21 mouse cellular contexts compared by ENCODE assay signal in genomic region chr10:9416685-9417084, GRCm38 (mm10).
A peak's percentile ranks its signal among the peaks of the same experiment; 100 is the strongest.
DNase-seq lines count a peak whose midpoint lies in the region; ATAC-seq lines count a peak whose summit lies in the region.
"Had no signal": no experiment of that assay in that cellular context is flagged by ENCODE, and none has a peak within 500 bp of the region (broad histone marks: within the 10 kb centered on the region; RNA-seq: fewer than 3 reads in every experiment).

No protein-coding gene starts in this region.

- ATAC-seq in megakaryocyte-erythroid progenitor cell, adult 5-6 weeks (replicated peaks; ENCODE audit: low FRiP score, low TSS enrichment, poor library complexity, severe bottlenecking): no peak
- ATAC-seq: activated CD4-positive, CD25-positive, alpha-beta regulatory T cell, adult 4 months; forebrain, embryonic 13.5 days; hindbrain, embryonic 16.5 days had no signal

- peak; percentile 66 to 68 for DNase-seq in cerebellum, postnatal 10 days
- DNase-seq in cerebellum, adult 9-11 months: no peak
- peak; percentile 54 for DNase-seq in layer of hippocampus, adult 11-12 months (ENCODE audit: low spot score)
- DNase-seq in layer of hippocampus, adult 9-10 months (ENCODE audit: low spot score): no peak
- peak; percentile 45 to 75 for DNase-seq in layer of hippocampus, adult 18-20 months (ENCODE audit: low spot score in 2 of 2)
- peak; percentile 33 to 40 for DNase-seq in layer of hippocampus, postnatal 14 days (ENCODE audit: low spot score in 2 of 2)
- DNase-seq in lung, adult 18-20 months: no peak
- DNase-seq: adrenal gland, adult 2 months; cerebellum, adult 11 months; gastrocnemius, postnatal 25 days; heart, adult 11 months; kidney, adult 18-20 months; liver, embryonic 13.5 days; lung, embryonic 14.5 days; lung, postnatal 14 days; thymus, adult 2 months; thymus, postnatal 36 days had no signal

Comparison
In these comparisons a context has a peak if more than half of its experiments do, and no peak if none do; other contexts are left out.
1. DNase-seq: peak in cerebellum, postnatal 10 days (2 of 2), layer of hippocampus, adult 11-12 months (single experiment), layer of hippocampus, adult 18-20 months (2 of 2) and layer of hippocampus, postnatal 14 days (2 of 2); none in cerebellum, adult 9-11 months (single experiment), layer of hippocampus, adult 9-10 months (single experiment) and lung, adult 18-20 months (0 of 2).